Mouse (Mus musculus) monocyte, adult 2 months (primary cell): ENCODE measurements around the gene Mrpl38.
"Not testable (repeated sequence)": the region's sequence is repeated elsewhere in the genome, so short reads cannot be mapped to it uniquely, and the experiment has no call there.

Experiments used
- DNase-seq, 2 experiments: peaks; one replicate each; pipeline ENCODE4 v3.0.0; 2022; ENCODE audit warnings: low spot score in 2 of 2, low read depth in 1 of 2

Mrpl38 gene

GRCm38 (mm10) chr11:116145481-116146293 is 7.0 kb upstream of the Mrpl38 start:
- no peak for DNase-seq

- no peak for DNase-seq
Measured at GRCm38 (mm10) chr11:116143468-116143867, 4.8 kb upstream of the Mrpl38 start.

GRCm38 (mm10) chr11:116142211-116142991 is 3.7 kb upstream of the Mrpl38 start:
- no peak for DNase-seq

- DNase-seq: no peak
Measured at GRCm38 (mm10) chr11:116138096-116138467, 586 bp downstream of the Mrpl38 start.

- DNase-seq: no peak
Measured at GRCm38 (mm10) chr11:116134171-116134570, 4.5 kb downstream of the Mrpl38 start.

DNA sequence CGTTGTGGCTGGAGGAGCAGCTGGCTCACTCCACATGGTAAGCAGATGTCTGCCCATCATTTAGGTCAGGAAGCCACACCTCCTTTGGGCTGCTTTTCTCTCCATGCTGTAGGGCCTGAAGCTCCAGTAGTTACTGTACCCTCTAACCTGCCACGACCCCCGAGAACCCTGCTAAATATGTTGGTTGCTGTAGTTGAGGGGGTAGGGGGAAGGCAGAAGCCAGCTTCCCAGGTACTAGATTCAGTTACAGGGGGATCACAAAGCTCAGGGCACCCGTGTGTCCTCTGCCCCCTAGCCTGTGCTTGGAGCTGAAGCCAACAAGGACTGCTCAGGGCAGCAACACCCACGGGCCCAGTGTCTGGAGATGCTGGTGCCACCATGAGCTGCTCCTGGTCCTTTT is 5.2 kb downstream of the Mrpl38 start:
- DNase-seq: no peak

DNA sequence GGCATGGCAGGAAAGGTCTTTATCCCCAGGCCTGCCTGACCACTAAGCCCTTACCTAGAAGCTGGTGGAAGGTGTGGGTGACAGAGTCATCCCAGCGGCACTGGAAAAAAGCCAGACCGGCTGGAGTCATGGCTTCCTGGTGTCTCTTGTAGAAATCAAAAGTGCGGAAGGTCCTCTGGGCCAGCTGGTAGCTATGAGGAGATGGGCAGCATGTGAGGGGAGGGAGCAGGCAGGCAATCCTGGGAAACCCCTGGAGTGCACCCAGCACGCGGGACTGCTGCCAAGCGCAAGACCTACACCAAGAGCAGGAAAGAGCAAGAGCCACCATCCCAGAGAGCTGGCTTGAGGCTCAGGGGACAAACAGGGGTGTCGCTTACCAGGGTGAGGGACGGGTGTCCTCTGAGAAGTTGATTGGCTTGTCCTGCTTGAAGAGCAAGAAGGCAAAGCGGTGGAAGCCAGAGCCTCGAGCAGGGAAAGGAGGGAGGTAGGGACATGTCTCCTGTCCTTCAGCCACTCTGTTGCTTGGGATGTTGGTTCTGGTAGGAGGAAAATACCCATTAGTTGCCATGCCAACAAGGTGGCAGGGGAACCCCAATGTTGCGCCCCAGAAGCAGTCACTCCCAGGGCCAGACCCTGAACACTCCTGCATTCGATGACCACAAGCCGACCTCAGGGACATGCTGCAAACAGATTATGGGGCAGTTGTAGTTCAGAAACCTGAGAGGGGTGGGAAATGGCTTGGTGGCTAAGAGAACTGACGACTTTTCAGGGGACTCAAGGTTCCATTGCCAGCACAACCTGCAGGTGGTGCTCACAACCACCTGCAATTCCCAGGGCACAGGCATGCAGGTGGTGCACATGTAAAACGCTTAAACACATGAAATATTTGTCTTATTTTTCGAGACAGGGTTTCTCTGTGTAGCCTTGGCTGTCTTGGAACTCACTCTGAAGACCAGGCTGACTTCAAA is 6.0 kb downstream of the Mrpl38 start:
- no peak for DNase-seq

- DNase-seq: no peak
Measured at GRCm38 (mm10) chr11:116131349-116132170, 7.1 kb downstream of the Mrpl38 start.

- DNase-seq: peak; percentile 75 to 82
Measured at GRCm38 (mm10) chr11:116130488-116131205, 8.0 kb downstream of the Mrpl38 start, which contains the start of gene Trim65. TSS of gene Trim65 (minus strand) at chr11:116131128.

DNA sequence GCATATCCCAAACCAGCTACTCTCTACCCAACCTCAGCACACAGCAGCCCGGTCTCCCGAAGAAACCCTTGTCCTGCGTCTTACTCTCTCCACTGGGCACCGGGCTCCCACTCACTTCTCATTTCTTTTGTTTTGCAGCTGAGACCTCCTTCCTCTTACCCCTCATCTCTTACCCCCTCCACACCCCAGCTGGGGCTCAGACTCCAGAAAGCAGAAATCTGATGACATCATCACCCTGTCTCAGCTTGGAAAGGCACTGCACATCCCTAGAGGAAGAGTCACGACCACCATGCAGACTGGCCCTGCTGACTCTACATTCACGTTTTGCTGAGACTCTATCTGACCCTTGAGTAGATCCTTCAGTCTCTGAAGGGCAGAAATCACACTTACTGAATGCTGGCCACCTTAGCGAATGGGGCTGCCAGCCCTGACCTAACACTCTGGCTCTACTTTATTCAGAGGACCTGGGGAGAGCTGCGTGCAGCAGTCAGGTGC is 8.6 kb downstream of the Mrpl38 start:
- no peak for DNase-seq

DNA sequence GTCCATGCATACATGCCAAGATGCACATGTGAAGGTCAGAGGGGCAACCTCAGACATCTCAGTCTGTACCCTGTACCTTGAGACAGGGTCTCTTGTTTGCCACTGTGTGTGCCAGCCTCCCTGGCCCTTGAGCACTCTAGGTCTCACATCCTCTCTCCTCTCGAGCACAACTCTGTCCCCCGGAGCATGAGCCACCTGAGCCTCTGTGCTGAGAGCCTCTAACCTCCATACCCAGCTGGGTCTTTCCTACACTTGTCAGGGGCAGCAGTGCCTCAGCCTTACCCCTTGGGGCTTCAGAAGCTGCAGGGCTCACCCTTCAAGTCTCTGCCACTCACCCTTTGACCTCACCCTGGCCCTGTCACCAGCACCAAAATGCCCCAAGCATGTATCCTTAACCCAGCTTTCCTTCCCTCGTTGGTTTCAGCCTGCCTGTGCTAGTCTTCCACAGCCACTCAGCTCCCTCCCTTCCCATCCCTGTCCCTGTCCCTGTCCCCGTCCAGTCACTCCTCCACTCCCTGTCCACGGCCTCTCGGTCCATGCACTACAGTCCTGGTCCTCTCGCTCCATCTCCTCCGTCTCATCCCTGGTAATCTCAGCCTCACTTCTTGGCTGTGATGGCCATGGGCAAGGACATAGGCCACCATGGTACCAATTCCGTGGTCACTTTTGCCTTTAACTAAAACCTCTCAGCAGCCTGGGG is 9.4 kb downstream of the Mrpl38 start:
- no peak for DNase-seq

GRCm38 (mm10) chr11:116127986-116128385 is 10.7 kb downstream of the Mrpl38 start:
- no peak for DNase-seq

DNA sequence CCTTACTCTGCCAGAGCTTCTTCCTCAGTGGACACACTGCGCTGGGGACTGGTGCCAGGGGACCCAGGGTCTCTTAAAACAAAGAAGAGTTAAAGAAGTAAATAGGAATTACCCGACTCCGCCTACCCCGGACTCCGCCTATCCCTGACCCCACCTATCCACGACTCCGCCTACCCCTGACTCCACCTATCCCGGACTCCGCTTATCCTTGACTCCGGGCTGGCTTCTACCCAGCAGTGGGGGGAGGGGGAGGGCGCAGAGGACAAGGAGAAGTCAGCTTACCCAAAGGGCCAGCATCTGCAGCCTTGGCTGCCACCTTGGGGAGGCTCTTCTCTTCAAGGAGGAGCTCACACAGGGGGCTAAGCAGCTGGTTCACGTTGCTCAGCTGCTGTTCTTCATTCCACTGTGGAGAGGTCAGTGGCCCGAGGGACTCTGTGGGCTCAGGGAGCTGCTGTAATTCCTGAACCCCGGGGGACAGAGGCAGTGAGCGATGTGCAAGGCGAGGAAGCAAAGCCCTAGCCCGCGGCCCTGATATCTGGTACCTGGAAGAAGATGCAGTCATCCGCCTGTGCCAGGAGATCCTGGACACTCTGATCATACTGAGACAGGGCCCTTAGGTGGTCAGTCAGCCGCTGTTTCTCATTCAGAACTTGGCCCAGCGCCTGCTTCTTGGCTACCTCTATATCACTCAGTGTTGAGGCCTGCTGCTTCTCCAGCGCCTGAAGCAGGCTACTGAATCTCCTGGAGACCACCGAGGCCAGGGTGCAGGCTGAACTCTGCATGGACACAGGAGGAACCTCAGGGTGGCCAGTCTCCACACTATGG is 11.3 kb downstream of the Mrpl38 start, which contains the start of gene Trim47:
TSS of gene Trim47 (minus strand) at position 55 of the 825 bp plus-strand sequence.
- DNase-seq: no peak

GRCm38 (mm10) chr11:116126261-116126660 is 12.4 kb downstream of the Mrpl38 start:
- no peak for DNase-seq

GRCm38 (mm10) chr11:116121731-116122245 is 16.9 kb downstream of the Mrpl38 start:
- not testable (repeated sequence) for DNase-seq

DNA sequence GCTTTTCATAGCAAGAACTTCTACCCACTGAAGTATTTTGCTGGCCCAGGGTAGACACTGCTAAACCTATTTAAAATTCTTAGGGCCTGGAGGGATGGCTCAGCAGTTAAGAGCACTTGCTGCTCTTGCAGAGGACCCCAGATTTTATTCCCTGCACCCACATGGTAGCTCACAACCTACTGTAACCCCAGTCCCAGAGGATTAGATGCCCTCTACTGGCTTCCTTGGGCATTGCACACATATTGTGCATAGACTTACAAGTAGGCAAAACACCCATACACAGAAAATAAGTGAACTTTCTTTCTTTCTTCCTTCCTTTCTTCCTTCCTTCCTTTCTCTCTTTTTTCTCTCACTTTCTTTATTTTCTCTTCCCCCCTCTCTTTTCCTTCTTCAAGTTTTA is 20.8 kb downstream of the Mrpl38 start:
- no peak for DNase-seq

DNA sequence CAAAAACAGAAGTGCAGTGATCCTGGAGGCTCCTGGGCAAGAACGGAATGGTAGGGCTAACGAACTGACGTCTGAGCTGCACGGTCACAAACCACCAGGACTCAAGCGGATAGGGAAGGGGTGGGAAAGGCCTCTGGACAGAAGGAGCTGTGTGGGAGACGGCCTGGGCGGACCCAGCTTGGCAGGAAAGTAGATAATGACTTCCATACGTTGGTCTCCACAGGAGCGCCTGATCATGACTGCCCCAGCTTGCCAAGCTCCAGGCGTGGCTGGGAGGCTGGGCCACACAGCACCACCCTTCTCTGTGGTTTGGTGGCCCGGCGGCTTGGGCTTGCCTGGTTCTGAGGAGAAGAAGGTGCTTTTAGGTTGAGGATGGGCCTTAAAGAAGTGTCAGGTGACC is 21.4 kb downstream of the Mrpl38 start:
- DNase-seq: no peak
